Mouse (Mus musculus) adrenal gland, adult 2 months (tissue): ENCODE measurements around the gene Gm2030. TPM values are rescaled to one million over a fixed set of nuclear protein-coding genes. Genes with fewer than 3 reads are reported as not detected.
"Not testable (repeated sequence)": the region's sequence is repeated elsewhere in the genome, so short reads cannot be mapped to it uniquely, and the experiment has no call there.

ENCODE experiments used
- DNase-seq: peaks from one replicate; pipeline ENCODE4 v3.0.0; 2021
- long read RNA-seq: library from polyadenylated mRNA; stranded (forward); transcript quantifications from one replicate; pipeline ENCODE4 v2.0.0, GENCODE M21; 2021
- polyA plus RNA-seq: library from polyadenylated mRNA; depleted of rRNA; stranded (reverse); fragments of >200 nt; gene quantifications from 2 replicates; pipeline ENCODE4 v1.2.3, GENCODE M21; 2012; rRNA removed
- total RNA-seq, 2 experiments: library from RNA; stranded (reverse); gene quantifications; 2 replicates each; pipeline ENCODE4 v1.2.3; 2021

Gene Gm2030
- total RNA-seq (not detected), polyA plus RNA-seq (not detected in 2 replicates)
- long read RNA-seq, result 0 reads

GRCm38 (mm10) chrX:26309944-26310343, at the start of gene Gm2030:
TSS of gene Gm2030 (minus strand) at chrX:26310044.
- not testable (repeated sequence) for DNase-seq

Other genes starting within 250 kb of the Gm2030 start
- gene Gm2012, start 78.7 kb downstream of the Gm2030 start, total RNA-seq, result not detected
- not detected in 2 replicates for gene Gm2012, start 78.7 kb downstream of the Gm2030 start, polyA plus RNA-seq
- gene Slx, start 235.5 kb upstream of the Gm2030 start, total RNA-seq, result not detected
- not detected in 2 replicates for gene Slx, start 235.5 kb upstream of the Gm2030 start, polyA plus RNA-seq